Mouse (Mus musculus): ENCODE results near the gene Hbq1a.
"Not testable (repeated sequence)": the region's sequence is repeated elsewhere in the genome, so short reads cannot be mapped to it uniquely, and the experiment has no call there.

The Hbq1a gene

DNA sequence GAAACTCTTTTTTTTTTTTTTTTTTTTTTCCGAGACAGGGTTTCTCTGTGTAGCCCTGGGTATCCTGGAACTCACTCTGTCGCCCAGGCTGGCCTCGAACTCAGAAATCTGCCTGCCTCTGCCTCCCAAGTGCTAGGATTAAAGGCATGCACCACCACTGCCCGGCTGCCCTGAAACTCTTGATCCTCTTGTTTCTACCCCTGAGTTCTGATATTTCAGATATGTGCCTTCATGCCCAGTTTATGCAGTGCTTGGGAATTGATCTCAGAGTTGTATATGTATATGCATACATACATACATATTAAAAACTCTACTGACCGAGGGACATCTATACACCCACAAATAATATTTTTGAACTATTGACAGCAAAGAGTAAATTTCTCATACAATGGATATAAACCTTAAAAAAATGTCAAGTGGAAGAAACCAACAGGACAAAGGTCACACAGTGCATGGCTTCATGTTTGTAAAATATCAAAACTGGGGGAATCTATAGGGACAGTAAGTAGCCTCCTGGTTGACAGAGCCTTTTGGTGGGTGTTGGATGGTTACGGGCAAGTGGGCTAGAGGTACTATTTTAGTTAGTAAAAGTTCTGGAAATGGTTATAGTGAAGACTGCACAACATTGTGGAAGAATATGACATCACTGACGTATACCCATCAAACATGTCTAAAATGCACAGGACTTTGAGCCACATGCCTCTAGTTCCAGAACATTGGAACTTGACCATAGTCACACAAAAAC is 14.7 kb upstream of the Hbq1a start:
- no peak for DNase-seq

DNA sequence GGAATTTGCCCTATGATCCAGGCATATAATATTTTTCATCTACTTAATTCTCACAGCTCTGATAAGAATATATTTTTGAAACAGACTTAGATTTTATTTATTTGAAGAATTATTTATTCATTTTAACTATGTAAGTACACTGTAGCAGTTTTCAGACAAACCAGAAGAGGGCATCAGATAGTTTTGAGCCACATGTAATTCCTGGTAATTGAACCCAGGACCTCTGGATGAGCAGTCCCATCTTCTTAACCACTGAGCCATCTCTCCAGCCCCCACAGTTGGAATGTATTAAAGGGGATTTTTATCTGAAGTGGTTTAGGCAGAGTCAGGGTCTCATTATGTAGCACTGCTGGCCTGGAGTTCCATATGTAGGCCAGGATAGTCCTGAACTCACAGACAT is 14.0 kb upstream of the Hbq1a start:
- DNase-seq: not testable (repeated sequence)

DNA sequence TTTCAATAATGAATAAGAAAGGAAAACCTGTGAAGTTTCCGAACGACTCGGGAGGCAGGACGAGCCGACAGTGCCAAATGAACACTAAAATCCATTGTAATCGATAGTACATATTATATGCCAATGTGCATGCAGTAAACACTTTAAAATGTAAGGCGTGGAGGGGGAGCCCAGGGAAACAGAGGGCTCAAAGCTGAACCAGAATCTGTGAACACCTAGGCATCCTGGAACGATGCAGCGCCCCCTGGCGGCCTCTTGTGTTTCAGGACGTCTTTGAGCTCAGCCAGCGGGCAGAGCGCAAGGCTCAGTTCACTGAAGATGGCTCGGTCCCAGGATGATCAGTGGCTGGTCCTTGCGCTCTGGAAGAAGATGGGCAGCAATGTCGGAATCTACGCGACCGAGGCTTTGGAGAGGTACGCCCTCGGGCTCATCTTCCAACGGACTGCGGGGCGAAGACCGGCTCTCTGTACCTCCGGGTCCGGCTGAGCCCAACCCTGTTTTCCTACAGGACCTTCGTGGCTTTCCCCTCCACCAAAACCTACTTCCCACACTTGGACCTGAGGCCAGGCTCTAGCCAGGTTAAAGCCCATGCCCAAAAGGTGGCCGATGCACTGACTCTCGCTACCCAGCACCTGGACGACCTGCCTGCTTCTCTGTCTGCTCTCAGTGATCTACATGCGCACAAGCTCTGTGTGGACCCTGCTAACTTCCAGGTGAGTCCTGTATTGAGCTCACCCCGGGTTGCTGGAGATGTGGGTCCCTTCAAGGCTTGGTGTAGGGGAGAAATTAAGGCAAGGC is 13.0 kb upstream of the Hbq1a start, which contains the start of gene Hbq1b:
Hbq1b (plus strand) TSS at position 271 of the 798 bp plus-strand sequence.
- peak; percentile 84 for DNase-seq

DNA sequence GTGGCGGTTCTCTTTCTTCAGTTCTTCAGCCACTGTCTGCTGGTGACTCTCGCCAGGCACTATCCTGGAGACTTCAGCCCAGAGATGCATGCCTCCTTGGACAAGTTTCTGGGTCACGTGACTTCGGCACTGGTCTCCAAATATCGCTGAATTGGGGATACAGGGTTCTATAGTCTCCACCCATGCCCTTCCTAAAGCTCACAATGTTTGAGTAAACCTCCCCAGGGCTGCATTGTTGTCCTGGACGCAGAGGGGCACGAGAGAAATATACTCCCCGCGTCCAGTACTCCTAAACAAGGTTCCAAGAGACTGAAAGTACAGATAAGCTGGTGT is 12.4 kb upstream of the Hbq1a start:
- no peak for DNase-seq

DNA sequence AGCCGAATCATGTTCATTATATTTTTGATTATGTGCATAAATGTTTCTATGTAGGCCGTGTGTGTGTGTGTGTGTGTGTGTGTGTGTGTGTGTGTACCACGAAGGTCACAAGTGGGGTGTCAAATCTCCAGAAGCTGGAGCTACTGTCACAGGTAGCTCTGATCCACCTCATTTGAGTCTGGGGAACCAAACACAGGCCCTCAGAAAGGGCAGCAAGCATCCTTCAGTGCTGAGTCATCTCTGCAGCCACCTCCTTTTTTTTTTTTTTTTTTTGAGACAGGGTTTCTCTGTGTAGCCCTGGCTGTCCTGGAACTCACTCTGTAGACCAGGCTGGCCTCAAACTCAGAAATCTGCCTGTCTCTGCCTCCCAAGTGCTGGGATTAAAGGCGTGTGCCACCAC is 7.0 kb upstream of the Hbq1a start:
- DNase-seq: not testable (repeated sequence)

DNA sequence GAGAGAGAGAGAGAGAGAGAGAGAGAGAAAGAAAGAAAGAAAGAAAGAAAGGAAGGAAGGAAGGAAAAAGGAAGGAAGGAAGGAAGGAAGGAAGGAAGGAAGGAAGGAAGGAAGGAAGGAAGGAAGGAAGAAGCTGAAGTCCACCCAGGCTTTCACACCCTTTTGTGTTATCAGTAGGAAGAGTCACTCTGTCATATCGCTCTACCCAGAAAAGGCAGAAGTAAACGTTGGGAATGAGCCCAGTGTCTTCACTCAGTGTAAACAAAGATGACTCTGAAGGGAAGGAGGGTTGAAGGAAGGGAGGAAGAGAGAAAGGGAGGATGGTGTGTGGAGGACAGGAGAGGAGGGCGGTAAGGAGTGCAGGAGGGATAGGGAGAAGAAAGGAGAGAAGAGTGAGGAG is 6.4 kb upstream of the Hbq1a start:
- not testable (repeated sequence) for DNase-seq

DNA sequence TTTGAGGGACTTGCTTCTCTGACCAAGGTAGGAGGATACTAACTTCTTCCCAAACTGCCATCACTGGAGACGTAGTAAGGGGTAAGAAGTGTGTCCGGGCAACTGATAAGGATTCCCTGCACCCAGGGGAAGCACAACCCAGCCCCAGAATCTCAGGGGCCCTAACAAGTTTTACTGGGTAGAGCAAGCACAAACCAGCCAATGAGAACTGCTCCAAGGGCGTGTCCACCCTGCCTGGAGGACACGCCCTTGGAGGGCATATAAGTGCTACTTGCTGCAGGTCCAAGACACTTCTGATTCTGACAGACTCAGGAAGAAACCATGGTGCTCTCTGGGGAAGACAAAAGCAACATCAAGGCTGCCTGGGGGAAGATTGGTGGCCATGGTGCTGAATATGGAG is 3.7 kb upstream of the Hbq1a start, which contains the start of gene Hba-a2:
Hba-a2 (plus strand) TSS at position 287 of the 400 bp plus-strand sequence.
- not testable (repeated sequence) for DNase-seq

DNA sequence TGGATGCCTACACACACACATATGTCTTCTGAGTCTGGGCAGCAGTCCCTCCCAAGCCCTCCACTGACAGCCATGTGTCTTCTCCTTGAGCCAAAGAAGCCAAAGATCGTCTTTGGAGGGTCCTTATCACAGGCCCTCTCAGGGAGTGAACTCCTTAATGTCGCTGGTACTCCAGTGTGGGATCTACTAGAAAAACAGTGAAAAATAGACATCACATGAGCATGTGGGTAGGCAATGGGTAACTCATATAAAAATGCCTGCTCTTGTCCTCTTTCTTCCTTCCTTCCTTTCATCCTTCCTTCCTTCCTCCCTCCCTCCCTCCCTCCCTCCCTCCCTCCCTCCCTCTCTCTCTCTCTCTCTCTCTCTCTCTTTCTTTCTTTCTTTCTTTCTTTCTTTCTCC is 2.5 kb upstream of the Hbq1a start:
- not testable (repeated sequence) for DNase-seq

DNA sequence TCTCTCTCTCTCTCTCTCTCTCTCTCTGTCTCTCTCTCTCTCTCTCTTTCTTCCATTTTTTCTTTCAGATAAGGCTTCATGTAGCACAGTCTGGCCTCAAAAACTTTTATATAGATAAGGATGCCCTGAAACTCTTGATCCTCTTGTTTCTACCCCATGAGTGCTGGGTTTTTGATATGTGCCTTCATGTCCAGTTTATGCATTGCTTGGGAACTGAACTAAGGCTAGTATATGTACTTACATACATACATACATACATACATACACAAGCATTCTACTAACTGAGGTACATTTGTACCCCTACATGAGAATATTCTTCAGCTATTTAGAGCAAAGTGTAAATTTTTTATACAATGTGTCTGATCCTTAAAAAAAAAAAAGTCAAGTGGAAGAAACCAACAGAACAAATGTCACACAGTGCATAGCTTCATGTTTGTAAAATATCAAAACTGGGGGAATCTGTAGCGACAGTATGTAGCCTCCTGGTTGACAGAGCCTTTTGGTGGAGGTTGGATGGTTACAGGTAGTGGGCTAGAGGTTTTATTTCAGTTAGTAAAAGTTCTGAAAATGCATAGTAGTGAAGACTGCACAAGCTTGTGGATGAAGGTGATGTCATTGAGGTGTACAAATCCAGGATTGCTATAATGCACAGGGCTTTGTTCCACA is 1.9 kb upstream of the Hbq1a start:
- DNase-seq: no peak

DNA sequence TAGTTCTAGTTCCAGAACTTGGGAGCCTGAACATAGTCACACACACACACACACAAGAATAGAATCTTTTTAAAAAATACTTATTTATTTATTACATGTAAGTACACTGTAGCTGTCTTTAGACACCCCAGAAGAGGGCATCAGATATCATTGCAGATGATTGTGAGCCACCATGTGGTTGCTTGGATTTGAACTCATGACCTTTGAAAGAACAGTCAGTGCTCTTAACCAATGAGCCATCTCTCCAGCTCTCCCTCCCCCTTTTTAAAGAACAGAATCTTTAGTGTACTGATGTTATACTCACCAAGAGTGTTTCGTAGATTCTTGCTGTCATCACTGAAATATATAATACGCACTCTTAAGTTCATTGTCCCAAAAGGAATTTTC is 1.3 kb upstream of the Hbq1a start:
- no peak for DNase-seq

DNA sequence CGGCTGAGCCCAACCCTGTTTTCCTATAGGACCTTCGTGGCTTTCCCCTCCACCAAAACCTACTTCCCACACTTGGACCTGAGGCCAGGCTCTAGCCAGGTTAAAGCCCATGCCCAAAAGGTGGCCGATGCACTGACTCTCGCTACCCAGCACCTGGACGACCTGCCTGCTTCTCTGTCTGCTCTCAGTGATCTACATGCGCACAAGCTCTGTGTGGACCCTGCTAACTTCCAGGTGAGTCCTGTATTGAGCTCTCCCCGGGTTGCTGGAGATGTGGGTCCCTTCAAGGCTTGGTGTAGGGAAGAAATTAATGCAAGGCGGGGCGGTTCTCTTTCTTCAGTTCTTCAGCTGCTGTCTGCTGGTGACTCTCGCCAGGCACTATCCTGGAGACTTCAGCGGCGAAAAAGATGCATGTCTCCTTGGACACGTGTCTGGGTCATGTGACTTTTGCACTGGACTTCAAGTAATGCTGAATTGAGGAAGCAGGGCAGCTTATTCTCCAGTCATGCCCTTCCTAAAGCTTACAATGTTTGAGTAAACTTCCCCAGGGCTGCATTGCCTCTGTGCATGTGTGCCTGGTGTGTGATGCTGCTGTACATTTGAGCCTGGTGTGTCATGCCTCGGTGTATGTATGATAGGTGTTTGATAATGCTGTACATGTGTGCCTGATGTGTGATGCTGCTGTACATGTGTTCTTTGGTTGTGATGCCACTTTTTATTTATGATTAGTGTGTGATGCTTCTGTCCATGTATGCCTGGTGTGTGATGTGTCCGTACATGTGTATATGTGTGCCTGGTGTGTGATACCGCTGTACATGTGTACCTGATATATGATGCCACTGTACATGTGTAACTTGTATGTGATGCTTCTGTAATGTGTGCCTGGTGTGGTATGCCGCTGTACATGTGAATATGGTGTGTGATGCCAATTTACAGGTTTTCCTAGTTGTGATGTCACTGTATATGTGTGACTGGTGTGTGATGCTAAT is 704 bp downstream of the Hbq1a start:
- no peak for DNase-seq

DNA sequence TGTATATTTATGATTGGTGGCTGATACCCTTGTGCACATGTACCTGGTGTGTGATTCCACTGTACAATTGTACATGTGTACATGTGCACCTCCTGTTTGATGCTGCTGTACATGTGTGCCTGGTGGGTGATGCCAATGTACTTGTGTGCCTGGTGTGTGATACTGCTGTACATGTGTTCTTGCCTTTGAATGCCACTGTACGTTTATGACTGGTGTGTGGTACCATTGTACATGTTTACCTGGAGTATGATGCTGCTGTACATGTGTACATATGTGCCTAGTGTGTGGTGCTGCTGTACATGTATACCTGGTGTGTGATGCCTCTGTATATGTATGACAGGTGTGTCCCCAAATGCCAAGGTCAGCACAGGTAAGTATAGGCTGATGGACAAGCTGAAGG is 1.6 kb downstream of the Hbq1a start:
- no peak for DNase-seq

DNA sequence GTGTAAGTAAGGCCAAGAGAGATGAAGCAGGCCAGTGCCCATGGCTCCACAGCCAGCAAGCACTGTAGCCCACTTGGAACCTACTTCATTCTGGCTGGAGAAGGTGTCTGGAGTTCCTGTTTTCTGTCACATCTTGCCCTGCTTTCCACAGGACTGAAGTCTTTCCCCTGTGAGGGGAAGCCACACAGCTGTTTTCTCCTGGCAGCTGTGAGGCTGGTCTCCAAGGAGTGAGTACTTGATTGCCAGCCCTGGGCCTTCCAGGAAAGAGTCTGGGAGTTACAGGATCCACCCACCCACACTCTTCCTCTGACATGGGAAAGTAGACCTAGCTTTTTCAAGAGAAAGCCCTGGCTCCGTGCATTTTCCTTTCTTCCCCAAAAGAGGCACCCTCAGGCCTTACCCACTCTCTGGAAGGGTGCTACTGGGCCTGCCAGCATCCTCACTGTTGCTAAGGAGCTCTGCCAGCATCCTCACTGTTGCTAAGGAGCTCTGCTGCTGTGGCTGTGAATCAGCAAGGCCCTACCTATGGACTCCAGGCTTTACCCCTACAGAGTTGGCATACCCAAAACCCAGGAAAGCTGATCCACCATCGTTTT is 3.1 kb downstream of the Hbq1a start:
- DNase-seq: no peak

DNA sequence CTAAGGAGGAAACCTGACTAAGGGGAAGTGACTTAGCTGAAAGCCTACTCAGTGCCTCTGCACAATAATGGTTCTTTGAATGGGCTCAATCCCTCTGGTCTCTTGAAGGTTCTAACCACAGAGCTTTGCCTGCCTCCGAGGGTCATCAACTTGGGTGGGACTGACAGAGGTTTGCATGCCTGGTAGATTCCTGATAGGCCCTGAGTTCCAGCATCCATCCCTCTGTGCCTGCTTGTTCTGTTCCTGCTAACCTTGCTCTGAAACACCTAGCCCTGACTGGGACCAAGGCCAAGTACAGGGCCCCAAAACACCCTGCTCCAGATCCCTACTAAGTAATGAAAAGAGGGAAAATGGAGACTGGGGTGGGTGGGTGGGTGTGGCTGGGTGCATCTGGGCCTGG is 3.6 kb downstream of the Hbq1a start:
- DNase-seq: no peak

DNA sequence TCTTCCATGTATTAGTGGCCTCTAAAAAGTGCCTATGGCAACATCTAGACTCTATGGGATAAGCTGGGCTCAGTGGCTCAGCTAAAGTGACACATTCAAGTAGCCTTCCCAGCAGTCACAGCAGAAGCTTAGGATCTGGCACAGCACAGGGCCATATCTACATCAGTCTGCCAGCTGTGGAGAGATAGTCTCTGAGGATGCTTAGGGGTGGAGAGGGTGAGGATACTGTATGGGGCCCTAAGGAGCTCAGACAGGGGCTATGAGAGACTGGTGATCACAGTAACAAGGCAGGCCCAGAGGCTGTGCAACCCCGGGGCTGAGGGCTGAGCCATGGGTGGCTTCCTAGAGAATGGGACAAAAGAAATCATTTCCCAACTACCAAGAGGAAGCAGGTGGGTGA is 7.1 kb downstream of the Hbq1a start:
- DNase-seq: no peak

DNA sequence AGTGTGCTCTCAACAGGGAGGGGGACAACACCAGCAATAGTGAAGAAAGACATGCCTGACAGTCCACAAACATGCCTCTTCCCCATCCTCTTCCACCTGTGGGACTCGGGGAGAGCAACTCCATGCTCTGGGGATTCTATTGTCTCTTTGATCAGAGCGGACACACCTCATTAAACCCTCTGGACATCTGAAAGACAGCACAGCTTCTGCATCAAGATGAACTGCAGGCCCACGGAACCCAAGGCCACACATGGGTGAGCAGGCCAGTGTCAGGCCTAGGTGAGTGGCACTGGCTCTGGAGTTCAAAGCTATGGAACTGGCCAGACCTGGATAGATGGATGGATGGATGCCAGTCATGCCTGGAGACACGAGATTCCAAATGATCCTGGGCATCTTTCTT is 9.6 kb downstream of the Hbq1a start:
- DNase-seq: no peak

DNA sequence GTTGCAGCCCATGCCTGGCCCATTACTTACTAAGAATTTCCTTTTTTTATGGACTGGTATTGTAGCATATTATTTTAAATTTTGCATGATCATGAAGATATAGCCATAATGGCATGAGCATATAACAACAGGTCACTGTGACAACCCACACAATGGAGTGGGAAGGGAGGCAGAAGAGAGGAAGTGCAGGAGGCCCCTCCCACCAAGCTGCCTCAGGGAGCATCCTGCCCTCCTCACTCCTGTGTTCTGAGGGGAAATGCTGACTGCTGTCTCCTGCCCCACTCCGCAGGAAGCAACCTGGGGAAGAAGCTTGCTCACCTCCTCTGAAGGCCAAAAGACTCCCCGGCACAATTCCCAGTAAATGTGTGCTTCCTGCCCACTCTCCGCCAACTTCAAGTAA is 10.1 kb downstream of the Hbq1a start:
- no peak for DNase-seq

DNA sequence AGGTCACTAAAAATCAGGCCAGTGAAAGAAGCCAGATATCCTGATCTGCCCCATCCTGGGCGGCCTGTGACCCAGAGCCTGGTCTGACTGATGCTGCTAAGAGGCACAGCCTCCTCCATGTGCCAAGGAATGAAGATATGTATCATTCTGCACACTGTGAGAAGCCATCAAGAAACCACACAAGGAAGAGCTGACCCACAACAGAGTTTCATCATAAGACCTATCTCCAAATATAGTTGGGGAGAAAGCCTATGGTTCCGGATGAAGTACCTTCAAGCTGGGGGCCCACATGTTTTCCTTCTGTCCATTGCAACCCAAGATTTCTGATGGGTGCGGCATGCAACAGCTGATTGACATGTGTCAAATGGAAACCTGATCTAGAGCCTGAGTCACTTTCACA is 16.1 kb downstream of the Hbq1a start:
- DNase-seq: no peak

DNA sequence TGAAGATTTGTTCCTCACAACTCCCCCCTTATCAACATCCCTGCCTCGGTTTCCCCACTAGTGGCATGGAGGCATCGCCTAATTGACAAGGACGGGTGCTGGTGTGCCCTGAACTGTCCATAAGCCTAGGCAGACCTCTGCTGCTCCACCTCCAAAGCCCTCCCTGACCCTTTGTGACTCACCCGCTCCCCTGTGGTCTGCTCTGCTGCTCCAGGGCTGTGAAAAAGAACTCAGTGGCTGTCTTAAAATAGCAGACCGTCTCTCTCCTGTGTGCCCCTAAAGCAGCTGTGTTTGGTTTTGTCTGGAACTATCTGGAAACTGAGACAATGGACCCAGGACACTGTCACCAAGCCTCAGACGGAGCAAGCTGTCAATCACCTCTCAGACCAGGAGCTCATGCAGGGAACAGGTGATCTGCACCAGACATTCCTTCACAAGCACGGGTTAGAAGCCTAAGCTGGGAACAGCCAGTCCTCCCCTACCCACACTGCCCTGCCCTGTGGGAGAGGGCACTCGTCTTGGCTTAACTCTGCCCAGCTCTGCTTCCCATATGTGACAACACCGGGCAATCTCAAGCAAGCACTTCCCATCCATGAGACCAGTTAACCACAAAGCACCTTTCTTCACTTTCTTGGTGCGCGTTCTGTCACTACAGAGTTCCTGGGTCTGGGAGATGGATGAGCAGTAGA is 20.8 kb downstream of the Hbq1a start:
- no peak for DNase-seq

DNA sequence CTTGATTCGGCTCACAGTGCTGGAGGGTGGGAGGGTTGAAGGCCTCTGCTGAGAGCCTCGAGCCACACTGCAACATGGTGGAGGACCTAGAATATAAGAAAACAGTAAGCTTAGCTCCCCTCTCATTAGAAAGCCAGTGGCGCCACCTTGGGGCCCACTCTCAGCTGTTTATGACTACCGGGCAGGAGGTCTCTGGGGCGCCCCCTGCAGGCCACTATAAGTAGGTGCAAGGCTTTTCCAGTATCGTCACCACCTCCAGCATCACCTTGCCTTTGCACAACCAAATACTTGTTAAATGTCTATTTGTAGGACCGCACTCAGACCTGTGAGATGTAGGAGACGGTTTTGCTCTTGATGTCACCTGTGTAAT is 21.3 kb downstream of the Hbq1a start:
- DNase-seq: peak; percentile 74

DNA sequence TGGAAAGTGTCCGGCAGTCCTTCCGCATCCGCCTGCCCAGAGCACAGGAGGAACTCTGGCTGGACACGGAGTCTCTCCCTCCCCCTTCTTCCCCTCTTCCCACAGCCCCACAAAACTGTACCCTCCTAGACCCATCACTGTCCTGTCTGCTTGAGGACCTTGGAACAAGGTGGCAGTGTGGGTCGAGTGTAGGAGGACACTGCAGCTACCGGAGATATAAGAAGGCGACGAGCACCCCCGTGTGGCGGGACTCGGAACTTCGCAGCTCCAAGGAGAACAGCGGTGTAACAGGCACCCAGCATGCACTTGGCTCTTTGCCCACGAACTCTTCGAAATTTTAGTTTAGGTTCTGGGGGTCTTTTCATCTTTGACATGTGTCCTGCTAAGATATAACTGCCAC is 24.7 kb downstream of the Hbq1a start:
- DNase-seq: peak; percentile 91

DNA sequence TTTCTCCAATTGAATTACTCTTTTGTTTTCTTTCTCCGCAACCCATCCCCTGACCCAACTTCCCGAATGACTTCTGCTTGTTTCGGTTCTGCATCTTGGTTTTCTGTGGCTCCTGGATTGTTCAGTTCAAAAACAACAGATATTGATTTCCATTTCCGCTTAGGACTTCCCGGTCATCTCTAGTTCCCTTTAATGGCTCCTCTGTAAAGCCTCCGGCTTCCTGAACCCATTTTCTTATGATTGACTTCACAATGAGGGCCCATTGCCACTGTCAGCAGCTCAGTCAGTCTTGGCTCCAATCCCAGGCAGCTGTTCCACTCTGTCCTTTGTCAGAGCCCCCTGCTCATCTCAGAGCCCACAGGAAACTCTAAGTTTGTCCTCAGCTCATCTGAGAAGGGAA is 31.2 kb downstream of the Hbq1a start:
- peak; percentile 80 for DNase-seq
